Comparison of ENCODE assay signal across 12 mouse cellular contexts in the genomic region with DNA sequence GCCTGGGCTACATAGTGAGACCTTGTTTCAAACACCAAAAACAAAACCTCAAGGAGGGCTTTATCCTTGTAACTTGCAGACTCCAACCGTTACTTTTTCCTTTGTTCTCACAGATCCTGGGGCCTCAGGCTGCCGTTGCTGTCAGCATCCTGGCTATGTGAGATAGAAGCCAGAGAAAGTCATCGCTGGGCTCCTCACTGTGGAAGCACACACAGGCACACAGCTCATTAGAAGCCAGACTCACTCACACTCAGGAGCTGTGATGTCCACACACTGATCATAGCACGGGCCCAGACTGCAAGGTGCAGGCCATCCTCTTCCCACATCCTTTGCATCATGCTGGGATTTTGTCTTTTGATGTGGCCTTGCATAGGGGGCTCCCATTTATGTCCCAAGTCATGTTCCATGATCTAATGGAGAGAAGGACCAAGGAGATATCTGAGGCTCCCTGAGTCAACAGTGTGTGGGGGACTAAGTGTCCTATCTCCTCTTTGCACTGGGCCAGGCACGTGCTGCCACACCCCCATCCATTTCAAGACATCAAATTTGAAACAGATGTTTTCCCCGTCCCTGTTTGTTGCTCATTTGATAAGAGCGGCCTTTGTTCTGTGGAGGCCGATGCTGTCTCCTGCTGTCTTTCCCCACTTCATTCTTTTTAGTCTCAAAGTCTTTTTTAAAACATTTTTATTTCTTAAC. TPM values are rescaled to one million over a fixed set of nuclear protein-coding genes. Genes with fewer than 3 reads are reported as not detected.
DNase-seq lines count a peak whose midpoint lies in the region; ATAC-seq and TF ChIP-seq lines count a peak whose summit lies in the region.
"Had no signal": no experiment of that assay in that cellular context is flagged by ENCODE, and none has a peak within 500 bp of the region (broad histone marks: within the 10 kb centered on the region; RNA-seq: fewer than 3 reads in every experiment).

No protein-coding gene starts in this region.

- H3K4me3 ChIP-seq in forebrain, embryonic 11.5 days (ENCODE audit: low read depth, low read length): no peak overlapping the region
- no peak overlapping the region for H3K4me3 ChIP-seq in forebrain, postnatal 0 days (ENCODE audit: low read depth, low read length)
- peak overlapping the region; percentile 36 for H3K4me3 ChIP-seq in liver, embryonic 15.5 days (replicated peaks)
- H3K4me3 ChIP-seq: forebrain, embryonic 13.5 days had no signal

- no peaks in the 10 kb centered on the region for H3K27me3 ChIP-seq in forebrain, embryonic 11.5 days (ENCODE audit: control insufficient read depth, insufficient read depth, low read length)
- H3K27me3 ChIP-seq in forebrain, postnatal 0 days (ENCODE audit: insufficient read depth, low read length): no peaks in the 10 kb centered on the region
- H3K27me3 ChIP-seq in liver, embryonic 15.5 days: no peaks in the 10 kb centered on the region
- H3K27me3 ChIP-seq: forebrain, embryonic 13.5 days had no signal

- no peak overlapping the region for H3K9ac ChIP-seq in forebrain, embryonic 11.5 days (ENCODE audit: low read length)
- no peak overlapping the region for H3K9ac ChIP-seq in forebrain, postnatal 0 days
- peak overlapping the region; percentile 63 for H3K9ac ChIP-seq in liver, embryonic 15.5 days
- H3K9ac ChIP-seq: forebrain, embryonic 13.5 days had no signal

- no peak overlapping the region for H3K4me2 ChIP-seq in forebrain, embryonic 11.5 days (ENCODE audit: low read depth, low read length, severe bottlenecking)
- H3K4me2 ChIP-seq in forebrain, postnatal 0 days (ENCODE audit: low read depth): no peak overlapping the region
- H3K4me2 ChIP-seq in liver, embryonic 15.5 days: peak overlapping the region; percentile 69
- H3K4me2 ChIP-seq: forebrain, embryonic 13.5 days had no signal

- H3K27ac ChIP-seq in forebrain, embryonic 11.5 days (ENCODE audit: low read depth, low read length): no peak overlapping the region; the same call in 1 of the 2 replicates
- H3K27ac ChIP-seq in forebrain, postnatal 0 days (ENCODE audit: low read depth, low read length): no peak overlapping the region; the same call in 1 of the 2 replicates
- peak overlapping the region; percentile 100 for H3K27ac ChIP-seq in liver, embryonic 15.5 days (replicated peaks)
- H3K27ac ChIP-seq: forebrain, embryonic 13.5 days had no signal

- H3K36me3 ChIP-seq in forebrain, embryonic 11.5 days (ENCODE audit: control insufficient read depth, insufficient read depth, low read length): no peaks in the 10 kb centered on the region
- 0 out of 2 replicates have a peak, but pooled peaks cover 4% of the 10 kb centered on the region for H3K36me3 ChIP-seq in forebrain, postnatal 0 days (ENCODE audit: insufficient read depth)
- H3K36me3 ChIP-seq in liver, embryonic 15.5 days (replicated peaks): peaks cover 21% of the 10 kb centered on the region

- no peaks in the 10 kb centered on the region for H3K4me1 ChIP-seq in forebrain, embryonic 11.5 days (replicated peaks; ENCODE audit: control insufficient read depth, insufficient read depth, low read length)
- no peaks in the 10 kb centered on the region for H3K4me1 ChIP-seq in forebrain, postnatal 0 days (ENCODE audit: insufficient read depth)
- peaks cover 92% of the 10 kb centered on the region for H3K4me1 ChIP-seq in liver, embryonic 15.5 days (replicated peaks)
- H3K4me1 ChIP-seq: forebrain, embryonic 13.5 days had no signal

- WGBS in forebrain, embryonic 11.5 days: 57% methylated on average over 8 of the region's 8 CpGs
- WGBS in forebrain, postnatal 0 days: 60% methylated on average over 8 of the region's 8 CpGs
- 15% methylated on average over 8 of the region's 8 CpGs for WGBS in liver, embryonic 15.5 days (ENCODE audit: insufficient replicate concordance)

- DNase-seq in forebrain, embryonic 11.5 days (ENCODE audit: low spot score): no peak
- no peak for DNase-seq in forebrain, postnatal 0 days
- DNase-seq in testis, postnatal 14 days (ENCODE audit: low spot score): peak; percentile 27
- no peak for DNase-seq in testis, postnatal 10 days (ENCODE audit: low spot score)
- no peak for DNase-seq in adrenal gland, adult (ENCODE audit: inconsistent age in 2 of 2, low spot score in 1 of 2)
- DNase-seq in adrenal gland, postnatal 14 days: no peak
- DNase-seq: heart, postnatal 10 days; lung, adult 2 months; right cerebral cortex, postnatal 25 days had no signal

- TF ChIP-seq CTCF in forebrain, postnatal 0 days (IDR thresholded peaks at IDR 0.05; ENCODE audit: low read depth): no peak

- 0 out of 2 replicates have a peak, but pooled peaks have one; percentile 12 for ATAC-seq in forebrain, embryonic 11.5 days (replicated peaks; ENCODE audit: low FRiP score)
- ATAC-seq in forebrain, postnatal 0 days: no peak
- peak; percentile 88 for ATAC-seq in liver, embryonic 15.5 days (ENCODE audit: insufficient read depth)
- no peak for ATAC-seq in frontal cortex, adult (ENCODE audit: low TSS enrichment)
- ATAC-seq: forebrain, embryonic 13.5 days had no signal

- no peaks in the 10 kb centered on the region for H3K9me3 ChIP-seq in forebrain, embryonic 11.5 days (ENCODE audit: control insufficient read depth, low read length)
- no peaks in the 10 kb centered on the region for H3K9me3 ChIP-seq in forebrain, postnatal 0 days (ENCODE audit: low read length)
- no peaks in the 10 kb centered on the region for H3K9me3 ChIP-seq in liver, embryonic 15.5 days (replicated peaks)
- H3K9me3 ChIP-seq: forebrain, embryonic 13.5 days had no signal

RNA-seq across cellular contexts. Expression of a gene that starts 17.5 kb away (rescaled TPM):
- polyA plus RNA-seq in forebrain, embryonic 11.5 days (2014; fragmentation: Nextera tagmentation; extraction: Ambion mirVana): 2.5 and 2.6 TPM in 2 replicates
- total RNA-seq in forebrain, postnatal 0 days (2014; rRNA removed): 12.9 and 15.8 TPM in 2 replicates
- polyA plus RNA-seq in forebrain, postnatal 0 days (2015; fragmentation: Nextera tagmentation; extraction: Ambion mirVana): 3.2 and 5.0 TPM in 2 replicates
- 13.0 and 14.2 TPM in 2 replicates for polyA plus RNA-seq in liver, embryonic 15.5 days (2015; fragmentation: Nextera tagmentation; extraction: Ambion mirVana)
- total RNA-seq in adrenal gland, postnatal 14 days (2021): 0.19 and 1.0 TPM in 2 replicates
- total RNA-seq: heart, postnatal 10 days had no signal
- polyA plus RNA-seq: lung, adult 2 months had no signal

Comparison
In these comparisons a context has a peak if more than half of its experiments do, and no peak if none do; other contexts are left out.
1. ATAC-seq: peak in forebrain, embryonic 11.5 days (single experiment) and liver, embryonic 15.5 days (single experiment); none in forebrain, postnatal 0 days (single experiment) and frontal cortex, adult (single experiment).